ENCODE assay signal across 15 mouse cellular contexts in genomic region chr19:58259250-58259649, GRCm38 (mm10).
DNase-seq lines count a peak whose midpoint lies in the region; ATAC-seq lines count a peak whose summit lies in the region.
"Had no signal": no experiment of that assay in that cellular context is flagged by ENCODE, and none has a peak within 500 bp of the region (broad histone marks: within the 10 kb centered on the region; RNA-seq: fewer than 3 reads in every experiment).

No protein-coding gene starts in this region.

- H3K27me3 ChIP-seq in forebrain, embryonic 14.5 days (replicated peaks; ENCODE audit: control insufficient read depth, insufficient read depth, low read length) = no peaks in the 10 kb centered on the region; the same call in 1 of the 2 replicates
- H3K27me3 ChIP-seq in forebrain, embryonic 10.5 days (ENCODE audit: poor library complexity, severe bottlenecking) = peaks cover 29% of the 10 kb centered on the region
- H3K27me3 ChIP-seq in intestine, embryonic 16.5 days (replicated peaks; ENCODE audit: control insufficient read depth, insufficient read depth, low read length) = no peaks in the 10 kb centered on the region

- 21% methylated on average over 2 of the region's 2 CpGs for WGBS in forebrain, embryonic 14.5 days
- WGBS in forebrain, embryonic 10.5 days = 67% methylated on average over 2 of the region's 2 CpGs
- WGBS in intestine, embryonic 16.5 days = 56% methylated on average over 2 of the region's 2 CpGs

- no peak overlapping the region for H3K27ac ChIP-seq in forebrain, embryonic 14.5 days (ENCODE audit: low read depth, low read length)
- no peak overlapping the region for H3K27ac ChIP-seq in forebrain, embryonic 10.5 days
- H3K27ac ChIP-seq in intestine, embryonic 16.5 days (ENCODE audit: low read length) = no peak overlapping the region
- H3K27ac ChIP-seq: hindbrain, embryonic 12.5 days; liver, embryonic 14.5 days had no signal

- no peak overlapping the region for H3K9ac ChIP-seq in forebrain, embryonic 14.5 days (ENCODE audit: low read length)
- H3K9ac ChIP-seq in intestine, embryonic 16.5 days (ENCODE audit: low read depth, low read length) = no peak overlapping the region
- H3K9ac ChIP-seq: hindbrain, embryonic 12.5 days; liver, embryonic 14.5 days had no signal

- no peak overlapping the region for H3K4me3 ChIP-seq in forebrain, embryonic 14.5 days (ENCODE audit: low read depth, low read length)
- no peak overlapping the region for H3K4me3 ChIP-seq in forebrain, embryonic 10.5 days
- H3K4me3 ChIP-seq in intestine, embryonic 16.5 days (ENCODE audit: low read length) = no peak overlapping the region
- H3K4me3 ChIP-seq: hindbrain, embryonic 12.5 days had no signal

- H3K36me3 ChIP-seq in forebrain, embryonic 14.5 days (ENCODE audit: control insufficient read depth, insufficient read depth, low read length) = no peaks in the 10 kb centered on the region
- H3K36me3 ChIP-seq in forebrain, embryonic 10.5 days (replicated peaks) = no peaks in the 10 kb centered on the region
- H3K36me3 ChIP-seq in intestine, embryonic 16.5 days (ENCODE audit: control insufficient read depth, insufficient read depth, low read length) = no peaks in the 10 kb centered on the region

- H3K4me1 ChIP-seq in forebrain, embryonic 14.5 days (ENCODE audit: control insufficient read depth, insufficient read depth, low read length) = peaks cover 3% of the 10 kb centered on the region
- H3K4me1 ChIP-seq in forebrain, embryonic 10.5 days = peaks cover 30% of the 10 kb centered on the region
- H3K4me1 ChIP-seq in intestine, embryonic 16.5 days (ENCODE audit: control insufficient read depth, insufficient read depth, low read length) = no peaks in the 10 kb centered on the region

- ATAC-seq in forebrain, embryonic 14.5 days = peak; percentile 54; the same call in 1 of the 2 replicates
- ATAC-seq in intestine, embryonic 16.5 days = peak; percentile 23; the same call in 1 of the 2 replicates
- ATAC-seq in megakaryocyte progenitor cell, adult 5-6 weeks (replicated peaks; ENCODE audit: poor library complexity) = peak; percentile 92

- no peak overlapping the region for H3K4me2 ChIP-seq in forebrain, embryonic 14.5 days (ENCODE audit: low read length)
- H3K4me2 ChIP-seq in intestine, embryonic 16.5 days (ENCODE audit: low read depth, low read length) = no peak overlapping the region
- H3K4me2 ChIP-seq: hindbrain, embryonic 12.5 days had no signal

- no peaks in the 10 kb centered on the region for H3K9me3 ChIP-seq in forebrain, embryonic 14.5 days (replicated peaks; ENCODE audit: control insufficient read depth, low read length)
- no peaks in the 10 kb centered on the region for H3K9me3 ChIP-seq in forebrain, embryonic 10.5 days
- H3K9me3 ChIP-seq in intestine, embryonic 16.5 days (ENCODE audit: control insufficient read depth, low read length) = no peaks in the 10 kb centered on the region
- H3K9me3 ChIP-seq: hindbrain, embryonic 12.5 days had no signal

- peak; percentile 57 for DNase-seq in forebrain, embryonic 14.5 days (ENCODE audit: low spot score)
- DNase-seq in forebrain, embryonic 10.5 days (ENCODE audit: extremely low spot score, low spot score) = no peak
- DNase-seq in adipocyte (ENCODE audit: low spot score) = peak; percentile 44
- DNase-seq in thymus, postnatal 0 days (ENCODE audit: low spot score) = no peak
- DNase-seq in kidney, postnatal 25 days = no peak
- DNase-seq in ovary, adult 18-20 months (ENCODE audit: low spot score) = no peak
- DNase-seq: adrenal gland, adult 2 months; cerebellum, adult 11-12 months; cerebellum, postnatal 36 days; kidney, adult 18-20 months; thymus, postnatal 36 days had no signal

Comparison
In these comparisons a context has a peak if more than half of its experiments do, and no peak if none do; other contexts are left out.
1. DNase-seq: peak in forebrain, embryonic 14.5 days (single experiment) and adipocyte (single experiment); none in forebrain, embryonic 10.5 days (single experiment), thymus, postnatal 0 days (single experiment), kidney, postnatal 25 days (0 of 2) and ovary, adult 18-20 months (single experiment).
2. ATAC-seq: peak in every context shown above with its lines; median percentile 92 in megakaryocyte progenitor cell, adult 5-6 weeks; 54 in forebrain, embryonic 14.5 days; 23 in intestine, embryonic 16.5 days.